Mouse (Mus musculus): Measurements from ENCODE around the gene Unc5cl.

DNA sequence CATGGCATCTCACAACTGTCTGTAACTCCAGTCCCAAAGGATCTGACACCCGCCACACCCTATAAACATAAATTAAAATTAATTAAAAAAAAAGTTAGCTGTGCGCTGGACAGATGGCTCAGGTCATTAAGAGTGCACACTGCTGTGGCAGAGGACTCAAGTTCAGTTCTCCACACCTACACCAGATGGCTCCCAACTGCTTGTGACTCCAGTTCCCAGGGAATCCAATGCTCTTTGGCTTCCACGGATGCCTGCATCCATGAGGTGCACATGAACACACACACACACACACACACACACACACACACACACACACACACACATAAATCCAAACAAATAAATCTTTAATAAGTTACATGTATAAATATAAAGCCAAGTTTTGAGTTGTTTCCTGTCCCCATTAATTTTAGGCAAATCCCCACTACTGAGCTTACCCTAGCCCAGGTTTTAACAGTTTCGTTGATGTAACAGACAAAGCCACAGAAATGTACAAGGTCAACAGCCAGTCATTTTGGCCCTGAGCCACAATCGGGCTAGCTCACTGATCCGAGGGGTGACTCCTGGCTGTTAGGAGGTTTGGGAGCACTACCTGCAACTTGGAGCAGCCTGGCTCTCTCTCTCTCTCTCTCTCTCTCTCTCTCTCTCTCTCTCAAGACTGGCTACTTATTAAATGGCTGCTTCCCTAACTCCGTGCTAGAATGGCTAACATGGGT is 11.8 kb upstream of the Unc5cl start:
- TF ChIP-seq POLR2A (IDR thresholded peaks at IDR 0.05; ENCODE audit: control insufficient read depth, extremely low read depth, insufficient read depth, low read length, poor library complexity) (no peak), CTCF (IDR thresholded peaks at IDR 0.05; ENCODE audit: borderline replicate concordance, control insufficient read depth, extremely low read depth, insufficient read depth, low read length, poor library complexity) (no peak)

Measured in thymus, adult 2 months (tissue).